Mouse (Mus musculus): ENCODE data around the gene Tmem26. TPM values are rescaled to one million over a fixed set of nuclear protein-coding genes. Genes with fewer than 3 reads are reported as not detected.

Gene Tmem26
- polyA plus RNA-seq, 1 experiment, result not detected

DNA sequence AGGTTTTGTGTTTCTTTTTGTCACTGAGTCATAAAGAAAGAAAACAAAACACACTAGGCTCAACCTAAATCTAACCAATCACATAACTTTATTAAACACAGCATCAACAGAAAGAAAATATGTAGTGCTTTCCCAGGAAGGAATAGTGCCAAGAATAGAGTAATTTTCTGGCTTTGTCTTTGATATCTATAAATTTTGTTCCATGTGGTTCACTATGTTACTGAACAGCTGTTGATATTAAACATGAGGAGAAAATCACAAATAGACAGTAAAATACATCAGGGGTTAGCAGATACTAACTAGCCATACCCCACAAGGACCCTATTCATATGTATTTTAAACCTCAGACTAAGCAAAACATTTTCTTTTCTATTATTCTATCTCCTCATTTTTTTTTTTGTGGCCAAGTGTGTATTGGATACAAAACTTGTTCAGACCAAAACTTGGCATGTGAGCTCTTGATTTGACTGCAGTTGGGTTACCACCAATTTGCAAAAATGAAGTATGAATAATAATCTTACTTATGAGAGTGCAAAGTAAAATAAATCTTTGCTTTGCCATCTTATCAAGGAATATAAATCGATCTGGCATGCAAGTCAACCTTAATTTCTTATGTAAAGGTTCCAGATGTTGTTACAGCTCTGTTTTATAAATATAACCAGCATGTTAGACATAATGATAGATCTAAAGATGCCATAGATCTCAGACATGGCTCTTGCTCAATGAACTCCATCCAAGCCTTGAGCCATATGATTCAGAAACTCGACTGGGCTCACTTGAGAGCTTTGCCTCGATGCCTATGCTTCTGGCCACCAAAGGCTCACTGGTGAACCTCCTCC lies 16.2 kb upstream of the Tmem26 start:
- 81% methylated on average over 3 of the region's 3 CpGs for WGBS
- H3K4me1 ChIP-seq (ENCODE audit: control insufficient read depth, insufficient read depth, low read length), result no peaks in the 10 kb centered on the region
- no peak overlapping the region for H3K4me3 ChIP-seq (ENCODE audit: insufficient read depth, low read depth, low read length)
- H3K27ac ChIP-seq (ENCODE audit: insufficient read depth, low read depth, low read length), result no peak overlapping the region
- no peak for TF ChIP-seq POLR2A (IDR thresholded peaks at IDR 0.05; ENCODE audit: insufficient read depth, low read depth, low read length)
- no peak for TF ChIP-seq CTCF (IDR thresholded peaks at IDR 0.05; ENCODE audit: insufficient read depth, low read depth, low read length)

DNA sequence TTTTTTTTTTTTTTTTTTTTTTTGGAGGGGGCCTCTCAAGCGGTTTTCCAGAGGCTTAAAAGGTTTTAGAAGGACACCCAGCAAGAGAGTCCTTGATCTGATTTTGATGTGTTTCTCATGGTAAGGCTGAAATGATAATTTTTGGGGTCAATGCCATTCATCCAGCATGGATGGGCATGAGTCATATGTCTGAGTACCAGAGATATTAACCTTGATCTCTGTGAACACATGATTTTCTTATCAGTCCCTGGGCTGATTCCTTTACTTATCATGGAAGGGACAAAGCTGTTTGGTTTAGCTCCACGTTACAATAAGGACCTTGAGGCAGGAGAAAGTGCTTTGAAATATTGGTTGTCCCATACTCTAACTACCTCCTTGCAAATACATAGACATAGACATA lies 10.5 kb upstream of the Tmem26 start:
- TF ChIP-seq POLR2A (IDR thresholded peaks at IDR 0.05; ENCODE audit: insufficient read depth, low read depth, low read length) (no peak), CTCF (IDR thresholded peaks at IDR 0.05; ENCODE audit: insufficient read depth, low read depth, low read length) (no peak)
- H3K27ac ChIP-seq (ENCODE audit: insufficient read depth, low read depth, low read length), result no peak overlapping the region
- no peak overlapping the region for H3K4me3 ChIP-seq (ENCODE audit: insufficient read depth, low read depth, low read length)
- WGBS, result 83% methylated on average over 2 of the region's 2 CpGs
- H3K4me1 ChIP-seq (ENCODE audit: control insufficient read depth, insufficient read depth, low read length), result no peaks in the 10 kb centered on the region

DNA sequence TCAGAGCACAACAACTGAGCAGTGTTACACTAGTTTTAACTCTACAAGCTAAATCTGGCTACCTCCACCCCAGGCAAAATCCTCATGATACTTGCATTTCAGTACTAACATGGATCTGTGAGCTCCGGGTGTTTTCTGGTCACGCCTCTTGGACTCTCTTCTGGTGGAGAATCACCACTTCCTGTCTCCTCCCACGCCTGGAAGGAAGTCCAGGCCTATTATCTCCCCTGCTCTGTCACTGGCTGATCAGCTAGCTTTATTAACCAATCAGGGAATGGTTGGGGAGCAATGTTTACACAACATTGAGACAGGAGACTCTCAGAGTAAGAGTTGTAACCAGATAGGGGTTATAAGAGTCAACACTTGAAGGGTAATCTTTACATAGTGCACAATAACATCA lies 9.1 kb upstream of the Tmem26 start:
- TF ChIP-seq POLR2A (IDR thresholded peaks at IDR 0.05; ENCODE audit: insufficient read depth, low read depth, low read length), result no peak
- TF ChIP-seq CTCF (IDR thresholded peaks at IDR 0.05; ENCODE audit: insufficient read depth, low read depth, low read length), result no peak
- Histone ChIP-seq H3K4me1 (ENCODE audit: control insufficient read depth, insufficient read depth, low read length) (no peaks in the 10 kb centered on the region), H3K27ac (ENCODE audit: insufficient read depth, low read depth, low read length) (no peak overlapping the region), H3K4me3 (ENCODE audit: insufficient read depth, low read depth, low read length) (no peak overlapping the region)
- 85% methylated on average over 3 of the region's 3 CpGs for WGBS

DNA sequence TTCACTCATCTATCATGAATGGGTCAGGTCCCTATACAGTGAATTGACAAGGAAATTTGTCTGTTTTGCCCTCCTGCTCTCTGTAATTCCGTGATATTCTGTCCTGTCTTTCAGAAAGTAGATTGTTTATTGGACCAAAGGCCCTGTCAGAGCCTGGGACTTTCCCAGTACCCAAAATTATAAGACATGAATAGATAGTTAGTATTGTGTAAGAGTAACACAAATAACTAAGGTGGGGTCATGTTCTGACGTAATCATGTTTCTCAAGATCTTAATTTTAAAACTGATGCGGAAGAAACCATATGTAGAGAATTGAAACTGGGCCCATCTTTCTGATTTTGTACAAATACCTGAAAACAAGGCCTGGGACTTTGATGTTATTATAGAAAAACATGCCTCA lies 8.1 kb upstream of the Tmem26 start:
- H3K27ac ChIP-seq (ENCODE audit: insufficient read depth, low read depth, low read length), result no peak overlapping the region
- no peak for TF ChIP-seq CTCF (IDR thresholded peaks at IDR 0.05; ENCODE audit: insufficient read depth, low read depth, low read length)
- no peak for TF ChIP-seq POLR2A (IDR thresholded peaks at IDR 0.05; ENCODE audit: insufficient read depth, low read depth, low read length)
- H3K4me3 ChIP-seq (ENCODE audit: insufficient read depth, low read depth, low read length), result no peak overlapping the region
- H3K4me1 ChIP-seq (ENCODE audit: control insufficient read depth, insufficient read depth, low read length), result no peaks in the 10 kb centered on the region
- 96% methylated on average over 3 of the region's 3 CpGs for WGBS

DNA sequence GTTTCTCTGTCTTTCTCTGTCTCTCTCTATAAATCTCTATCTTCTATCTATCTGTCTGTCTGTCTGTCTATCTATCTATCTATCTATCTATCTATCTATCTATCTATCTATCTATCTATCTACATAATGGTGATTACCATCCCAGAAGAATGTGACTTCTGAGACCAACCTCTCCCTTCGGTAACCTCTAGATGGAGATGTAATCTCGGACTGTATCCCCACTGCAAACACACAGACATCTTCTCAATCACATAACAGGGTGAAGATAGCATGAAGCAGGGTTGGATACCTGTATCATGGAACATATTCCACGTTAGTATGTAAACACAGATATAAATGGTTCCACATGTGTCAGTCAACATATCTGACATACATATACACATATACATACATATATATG lies 5.1 kb upstream of the Tmem26 start:
- Histone ChIP-seq H3K4me1 (ENCODE audit: control insufficient read depth, insufficient read depth, low read length) (peaks cover under 1% of the 10 kb centered on the region), H3K4me3 (ENCODE audit: insufficient read depth, low read depth, low read length) (no peak overlapping the region), H3K27ac (ENCODE audit: insufficient read depth, low read depth, low read length) (no peak overlapping the region)
- 77% methylated on average over 3 of the region's 3 CpGs for WGBS
- TF ChIP-seq CTCF (IDR thresholded peaks at IDR 0.05; ENCODE audit: insufficient read depth, low read depth, low read length), result no peak
- no peak for TF ChIP-seq POLR2A (IDR thresholded peaks at IDR 0.05; ENCODE audit: insufficient read depth, low read depth, low read length)

DNA sequence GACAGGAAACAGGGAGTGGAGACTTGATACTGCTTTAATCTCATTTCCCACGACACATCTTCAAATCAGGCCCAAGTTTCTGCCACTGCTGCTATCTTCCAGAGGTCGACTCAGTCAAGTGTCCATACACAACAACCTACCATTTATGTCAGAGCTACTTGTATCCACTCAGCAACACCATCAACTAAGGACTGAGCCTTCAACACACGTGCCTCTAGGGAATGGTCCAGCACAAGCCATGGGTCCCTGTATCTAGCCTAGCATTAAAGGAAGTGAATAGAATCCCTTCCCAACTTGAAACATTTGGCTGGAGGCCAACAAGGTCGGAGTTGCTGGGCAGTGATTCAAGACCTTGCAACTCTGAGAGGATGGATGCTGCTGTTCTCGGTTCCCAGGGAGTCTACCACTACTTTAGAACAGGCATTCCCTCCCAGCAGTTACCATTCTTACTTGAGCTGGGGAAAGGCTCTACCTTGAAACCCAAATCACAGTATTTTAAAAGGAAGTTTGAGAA lies 2.5 kb upstream of the Tmem26 start:
- no peak overlapping the region for H3K27ac ChIP-seq (ENCODE audit: insufficient read depth, low read depth, low read length)
- H3K4me1 ChIP-seq (ENCODE audit: control insufficient read depth, insufficient read depth, low read length), result peaks cover 14% of the 10 kb centered on the region
- 47% methylated on average over 5 of the region's 5 CpGs for WGBS
- H3K4me3 ChIP-seq (ENCODE audit: insufficient read depth, low read depth, low read length), result no peak overlapping the region
- no peak for TF ChIP-seq CTCF (IDR thresholded peaks at IDR 0.05; ENCODE audit: insufficient read depth, low read depth, low read length)
- no peak for TF ChIP-seq POLR2A (IDR thresholded peaks at IDR 0.05; ENCODE audit: insufficient read depth, low read depth, low read length)

DNA sequence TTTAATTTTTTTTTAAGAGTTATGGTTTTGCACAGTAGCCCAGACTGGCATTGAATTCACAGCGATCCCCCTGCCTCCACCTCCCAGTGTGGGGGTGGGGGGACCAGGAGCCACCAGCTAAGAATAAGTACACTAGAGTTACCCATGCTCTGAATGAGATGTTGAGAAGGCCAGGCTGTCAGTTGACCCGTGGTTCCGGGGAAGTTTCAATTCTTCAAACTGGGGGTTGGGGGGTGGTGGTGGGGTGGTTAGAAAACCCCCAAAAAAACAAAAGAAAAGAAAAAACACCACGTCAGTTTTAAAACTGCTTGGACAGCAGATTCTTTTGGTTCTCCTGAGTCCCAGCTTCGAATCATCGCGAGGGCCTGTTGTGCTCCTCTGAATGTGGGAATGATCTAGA lies 431 bp upstream of the Tmem26 start:
- H3K27ac ChIP-seq (ENCODE audit: insufficient read depth, low read depth, low read length), result no peak overlapping the region
- no peak overlapping the region for H3K4me3 ChIP-seq (ENCODE audit: insufficient read depth, low read depth, low read length)
- WGBS, result 47% methylated on average over 7 of the region's 7 CpGs
- TF ChIP-seq POLR2A (IDR thresholded peaks at IDR 0.05; ENCODE audit: insufficient read depth, low read depth, low read length), result no peak
- TF ChIP-seq CTCF (IDR thresholded peaks at IDR 0.05; ENCODE audit: insufficient read depth, low read depth, low read length), result no peak
- H3K4me1 ChIP-seq (ENCODE audit: control insufficient read depth, insufficient read depth, low read length), result peaks cover 14% of the 10 kb centered on the region

DNA sequence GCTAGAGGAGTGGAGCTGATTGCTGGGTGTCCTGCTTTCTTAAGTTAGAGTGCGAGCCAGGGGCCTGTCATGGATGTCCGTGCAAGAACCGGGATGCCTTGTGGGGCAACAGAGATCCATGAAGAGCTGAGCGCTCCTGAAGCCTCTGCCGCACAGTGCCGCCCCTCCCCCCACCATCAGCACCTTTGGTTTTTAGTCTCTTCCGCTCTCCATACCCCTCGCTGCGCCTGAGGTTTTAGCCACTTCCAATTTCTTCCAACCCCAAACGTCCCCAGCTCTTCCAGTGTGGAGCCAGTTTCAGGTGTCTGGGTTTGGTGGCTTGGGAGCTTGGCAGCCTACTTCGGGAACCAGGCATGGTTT lies 895 bp downstream of the Tmem26 start:
- H3K4me3 ChIP-seq (ENCODE audit: insufficient read depth, low read depth, low read length), result peak overlapping the region; percentile 16
- no peak for TF ChIP-seq POLR2A (IDR thresholded peaks at IDR 0.05; ENCODE audit: insufficient read depth, low read depth, low read length)
- no peak for TF ChIP-seq CTCF (IDR thresholded peaks at IDR 0.05; ENCODE audit: insufficient read depth, low read depth, low read length)
- WGBS, result 2% methylated on average over 11 of the region's 11 CpGs

DNA sequence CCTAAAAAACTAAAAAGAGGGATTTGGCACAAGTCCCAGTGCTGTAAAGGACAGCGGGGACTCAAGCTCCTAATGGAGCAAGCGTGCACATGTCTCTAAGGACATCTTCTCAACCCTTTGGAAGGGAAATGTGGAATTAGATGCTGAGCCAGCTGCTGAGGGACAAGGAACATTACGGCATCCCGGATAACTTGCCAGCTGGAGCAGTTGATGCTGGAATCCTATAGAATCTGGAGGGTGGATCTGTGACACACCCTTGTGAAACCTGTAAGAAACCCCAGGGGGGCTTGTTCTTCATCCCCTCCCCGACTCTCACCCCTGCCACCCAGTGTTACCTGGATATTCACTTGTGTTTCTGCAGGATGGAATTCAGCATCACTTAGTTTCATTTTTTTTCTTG lies 4.0 kb downstream of the Tmem26 start:
- H3K4me3 ChIP-seq (ENCODE audit: insufficient read depth, low read depth, low read length), result no peak overlapping the region
- WGBS, result 78% methylated on average over 5 of the region's 5 CpGs
- H3K27ac ChIP-seq (ENCODE audit: insufficient read depth, low read depth, low read length), result no peak overlapping the region
- peaks cover 14% of the 10 kb centered on the region for H3K4me1 ChIP-seq (ENCODE audit: control insufficient read depth, insufficient read depth, low read length)
- TF ChIP-seq CTCF (IDR thresholded peaks at IDR 0.05; ENCODE audit: insufficient read depth, low read depth, low read length), result no peak
- no peak for TF ChIP-seq POLR2A (IDR thresholded peaks at IDR 0.05; ENCODE audit: insufficient read depth, low read depth, low read length)

More for the DNA sequence above, 895 bp downstream of the Tmem26 start:
- H3K4me1 ChIP-seq (ENCODE audit: control insufficient read depth, insufficient read depth, low read length), result peaks cover 14% of the 10 kb centered on the region
- no peak overlapping the region for H3K27ac ChIP-seq (ENCODE audit: insufficient read depth, low read depth, low read length)
